Mouse (Mus musculus) regulatory T cell (primary cell): Measurements from ENCODE around the gene Atp10a.

Experiments
- in situ Hi-C: fragments of 300-600 bp; cut with MboI, MseI; formaldehyde crosslinking; loops from one replicate; pipeline ENCODE4 v1.15.1; 2025; ENCODE audit warnings: high pct_unique_total_duplicates

The Atp10a gene

GRCm38 (mm10) chr7:58736841-58737547 is 81.0 kb downstream of the Atp10a start:
- in situ Hi-C loops: no loop called here

GRCm38 (mm10) chr7:58740196-58740595 is 84.2 kb downstream of the Atp10a start:
- in situ Hi-C loops: no loop called here

GRCm38 (mm10) chr7:58740842-58741241 is 84.9 kb downstream of the Atp10a start:
- in situ Hi-C loops: no loop called here

GRCm38 (mm10) chr7:58742009-58742408 is 86.0 kb downstream of the Atp10a start:
- in situ Hi-C loops: no loop called here

- in situ Hi-C loops: no loop called here
Measured at GRCm38 (mm10) chr7:58742648-58743047, 86.7 kb downstream of the Atp10a start.

- in situ Hi-C loops: no loop called here
Measured at GRCm38 (mm10) chr7:58743362-58744320, 87.7 kb downstream of the Atp10a start.

- in situ Hi-C loops: no loop called here
Measured at GRCm38 (mm10) chr7:58746817-58747216, 90.9 kb downstream of the Atp10a start.

GRCm38 (mm10) chr7:58749904-58750612 is 94.1 kb downstream of the Atp10a start:
- in situ Hi-C loops: loop anchor here (5.0 kb wide), 1 partner anchor 73 kb away; no protein-coding TSS in a partner anchor

GRCm38 (mm10) chr7:58752041-58752440 is 96.1 kb downstream of the Atp10a start:
- in situ Hi-C loops: loop anchor here (5.0 kb wide), 1 partner anchor 75 kb away; no protein-coding TSS in a partner anchor

GRCm38 (mm10) chr7:58754076-58754475 is 98.1 kb downstream of the Atp10a start:
- in situ Hi-C loops: loop anchor here (5.0 kb wide), 1 partner anchor 77 kb away; no protein-coding TSS in a partner anchor

- in situ Hi-C loops: loop anchor here (5.0 kb wide), 1 partner anchor 77 kb away; no protein-coding TSS in a partner anchor
Measured at GRCm38 (mm10) chr7:58754536-58754935, 98.6 kb downstream of the Atp10a start.

- in situ Hi-C loops: no loop called here
Measured at GRCm38 (mm10) chr7:58755083-58755482, 99.1 kb downstream of the Atp10a start.

GRCm38 (mm10) chr7:58755846-58756245 is 99.9 kb downstream of the Atp10a start:
- in situ Hi-C loops: no loop called here

GRCm38 (mm10) chr7:58757331-58757730 is 101.4 kb downstream of the Atp10a start:
- in situ Hi-C loops: no loop called here

- in situ Hi-C loops: no loop called here
Measured at GRCm38 (mm10) chr7:58758396-58758795, 102.4 kb downstream of the Atp10a start.

GRCm38 (mm10) chr7:58759265-58759664 is 103.3 kb downstream of the Atp10a start:
- in situ Hi-C loops: no loop called here

- in situ Hi-C loops: loop anchor here (10.0 kb wide), 1 partner anchor 248 kb away; no protein-coding TSS in a partner anchor
Measured at GRCm38 (mm10) chr7:58767257-58767656, 111.3 kb downstream of the Atp10a start.

GRCm38 (mm10) chr7:58768253-58768652 is 112.3 kb downstream of the Atp10a start:
- in situ Hi-C loops: loop anchor here (10.0 kb wide), 1 partner anchor 247 kb away; no protein-coding TSS in a partner anchor

GRCm38 (mm10) chr7:58770254-58770653 is 114.3 kb downstream of the Atp10a start:
- in situ Hi-C loops: no loop called here

GRCm38 (mm10) chr7:58772048-58772690 is 116.2 kb downstream of the Atp10a start:
- in situ Hi-C loops: no loop called here

- in situ Hi-C loops: no loop called here
Measured at GRCm38 (mm10) chr7:58779146-58779545, 123.2 kb downstream of the Atp10a start.
